Mouse (Mus musculus) stomach, embryonic 14.5 days (tissue): ENCODE data around the gene Hace1. TPM values are rescaled to one million over a fixed set of nuclear protein-coding genes. Genes with fewer than 3 reads are reported as not detected.

Experiments
- ATAC-seq: fragments of 200-750 bp; cut with Nextera tagmentation; 2 replicates; pipeline ENCODE4 v1.8.0; 2017; ENCODE audit warnings: low read depth, moderate TSS enrichment; ENCODE audit not compliant: insufficient number of reproducible peaks, insufficient read depth, low FRiP score
- H3K27ac ChIP-seq: fragments of 300-500 bp; sonication (generic); 2 replicates; pipeline ENCODE4 v1.5.1; 2014; ENCODE audit warnings: mild to moderate bottlenecking, low read length, moderate library complexity, mixed read lengths
- H3K27me3 ChIP-seq: fragments of 300-500 bp; sonication (generic); 2 replicates; pipeline ENCODE4 v1.6.1; 2014; ENCODE audit warnings: low read length, control low read depth, mixed read lengths; ENCODE audit not compliant: control insufficient read depth, insufficient read depth
- H3K36me3 ChIP-seq: fragments of 300-500 bp; sonication (generic); 2 replicates; pipeline ENCODE4 v1.6.1; 2014; ENCODE audit warnings: mild to moderate bottlenecking, control low read depth, low read length, moderate library complexity, mixed read lengths; ENCODE audit not compliant: control insufficient read depth, insufficient read depth
- H3K4me1 ChIP-seq: fragments of 300-500 bp; sonication (generic); 2 replicates; pipeline ENCODE4 v1.6.1; 2014; ENCODE audit warnings: low read length, control low read depth, mixed read lengths; ENCODE audit not compliant: control insufficient read depth, insufficient read depth
- H3K4me2 ChIP-seq: fragments of 300-500 bp; sonication (generic); replicated peaks from 2 replicates; pipeline ENCODE4 v1.6.1; 2014; ENCODE audit warnings: low read depth, low read length, control low read depth
- H3K4me3 ChIP-seq: fragments of 300-500 bp; sonication (generic); 2 replicates; pipeline ENCODE4 v1.5.1; 2014; ENCODE audit warnings: low read depth, low read length, control low read depth
- H3K9ac ChIP-seq: fragments of 300-500 bp; sonication (generic); replicated peaks from 2 replicates; pipeline ENCODE4 v1.6.1; 2014; ENCODE audit warnings: low read depth, mild to moderate bottlenecking, control low read depth, low read length, moderate library complexity, mixed read lengths
- H3K9me3 ChIP-seq: fragments of 300-500 bp; sonication (generic); 2 replicates; pipeline ENCODE4 v1.6.1; 2016; ENCODE audit warnings: low read depth, low read length, control low read depth; ENCODE audit not compliant: control insufficient read depth
- WGBS: fragments of 180-500 bp; shearing (Covaris S2); extraction: QIAGEN DNeasy Blood & Tissue Kit; methylation state at CpG from one replicate; pipeline ENCODE4 v1.1.7; 2014; 5-methylcytosine and 5-hydroxymethylcytosine counted together
- polyA plus RNA-seq: library from polyadenylated mRNA; unstranded; fragments of >200 nt; fragmentation: Nextera tagmentation; extraction: Ambion mirVana; gene quantifications from 2 replicates; pipeline ENCODE4 v1.2.1, GENCODE M21; 2014

The Hace1 gene
- polyA plus RNA-seq, 1 experiment from 2014 or later: 18.6 TPM

GRCm38 (mm10) chr10:45605853-45606252 lies 28.2 kb downstream of the Hace1 start:
- no peak overlapping the region for H3K27ac ChIP-seq
- WGBS: 79% methylated on average over 3 of the region's 3 CpGs
- H3K9ac ChIP-seq: no peak overlapping the region
- no peaks in the 10 kb centered on the region for H3K9me3 ChIP-seq
- no peak for ATAC-seq
- H3K4me1 ChIP-seq: no peaks in the 10 kb centered on the region
- no peak overlapping the region for H3K4me2 ChIP-seq
- peaks cover 6% of the 10 kb centered on the region; the same call in 1 of the 2 replicates for H3K36me3 ChIP-seq
- H3K4me3 ChIP-seq: no peak overlapping the region
- H3K27me3 ChIP-seq: no peaks in the 10 kb centered on the region

GRCm38 (mm10) chr10:45610727-45611126 lies 33.1 kb downstream of the Hace1 start:
- Histone ChIP-seq H3K27ac (no peak overlapping the region), H3K4me1 (no peaks in the 10 kb centered on the region), H3K4me2 (no peak overlapping the region), H3K9ac (no peak overlapping the region), H3K9me3 (no peaks in the 10 kb centered on the region), H3K27me3 (no peaks in the 10 kb centered on the region), H3K36me3 (peaks cover 6% of the 10 kb centered on the region; the same call in 1 of the 2 replicates), H3K4me3 (no peak overlapping the region)
- 89% methylated on average over 1 of the region's 1 CpGs for WGBS
- ATAC-seq: no peak

- no peaks in the 10 kb centered on the region for H3K27me3 ChIP-seq
- H3K9ac ChIP-seq: no peak overlapping the region
- H3K4me1 ChIP-seq: no peaks in the 10 kb centered on the region
- H3K27ac ChIP-seq: no peak overlapping the region
- H3K4me2 ChIP-seq: no peak overlapping the region
- no peaks in the 10 kb centered on the region; the same call in 1 of the 2 replicates for H3K36me3 ChIP-seq
- no peaks in the 10 kb centered on the region for H3K9me3 ChIP-seq
- WGBS: 93% methylated on average over 5 of the region's 5 CpGs
- no peak overlapping the region for H3K4me3 ChIP-seq
- ATAC-seq: no peak
These were observed 38.4 kb downstream of the Hace1 start for GRCm38 (mm10) chr10:45616012-45616411.

- no peak overlapping the region for H3K4me3 ChIP-seq
These were observed 41.4 kb downstream of the Hace1 start for GRCm38 (mm10) chr10:45619039-45619438.

GRCm38 (mm10) chr10:45631995-45632394 lies 54.4 kb downstream of the Hace1 start:
- Histone ChIP-seq H3K4me3 (no peak overlapping the region), H3K9ac (no peak overlapping the region), H3K4me1 (no peaks in the 10 kb centered on the region), H3K27ac (no peak overlapping the region), H3K9me3 (no peaks in the 10 kb centered on the region), H3K4me2 (no peak overlapping the region), H3K36me3 (no peaks in the 10 kb centered on the region), H3K27me3 (no peaks in the 10 kb centered on the region)
- 91% methylated on average over 3 of the region's 3 CpGs for WGBS
- no peak for ATAC-seq

More at GRCm38 (mm10) chr10:45619039-45619438, 41.4 kb downstream of the Hace1 start:
- Histone ChIP-seq H3K4me2 (no peak overlapping the region), H3K36me3 (no peaks in the 10 kb centered on the region; the same call in 1 of the 2 replicates), H3K27ac (no peak overlapping the region), H3K9ac (no peak overlapping the region), H3K4me1 (no peaks in the 10 kb centered on the region), H3K9me3 (no peaks in the 10 kb centered on the region), H3K27me3 (no peaks in the 10 kb centered on the region)
- no peak for ATAC-seq
- WGBS: 78% methylated on average over 3 of the region's 3 CpGs

GRCm38 (mm10) chr10:45632641-45633040 lies 55.0 kb downstream of the Hace1 start:
- H3K9me3 ChIP-seq: no peaks in the 10 kb centered on the region
- H3K27ac ChIP-seq: no peak overlapping the region
- H3K36me3 ChIP-seq: no peaks in the 10 kb centered on the region
- H3K4me1 ChIP-seq: no peaks in the 10 kb centered on the region
- no peak overlapping the region for H3K4me3 ChIP-seq
- H3K4me2 ChIP-seq: no peak overlapping the region
- 91% methylated on average over 10 of the region's 10 CpGs for WGBS
- ATAC-seq: no peak
- no peak overlapping the region for H3K9ac ChIP-seq
- no peaks in the 10 kb centered on the region for H3K27me3 ChIP-seq

- WGBS: 83% methylated on average over 3 of the region's 3 CpGs
- Histone ChIP-seq H3K9me3 (no peaks in the 10 kb centered on the region), H3K4me2 (no peak overlapping the region), H3K9ac (no peak overlapping the region), H3K4me3 (no peak overlapping the region), H3K4me1 (no peaks in the 10 kb centered on the region), H3K36me3 (no peaks in the 10 kb centered on the region), H3K27me3 (no peaks in the 10 kb centered on the region), H3K27ac (no peak overlapping the region)
- no peak for ATAC-seq
These were observed 57.6 kb downstream of the Hace1 start for GRCm38 (mm10) chr10:45635201-45635600.

- Histone ChIP-seq H3K27me3 (no peaks in the 10 kb centered on the region), H3K9me3 (no peaks in the 10 kb centered on the region), H3K36me3 (no peaks in the 10 kb centered on the region), H3K4me3 (no peak overlapping the region), H3K4me1 (no peaks in the 10 kb centered on the region), H3K9ac (no peak overlapping the region), H3K27ac (no peak overlapping the region), H3K4me2 (no peak overlapping the region)
- no peak for ATAC-seq
These were observed 62.1 kb downstream of the Hace1 start for GRCm38 (mm10) chr10:45639762-45640161.

- H3K4me3 ChIP-seq: no peak overlapping the region
- H3K27ac ChIP-seq: no peak overlapping the region
- no peak for ATAC-seq
- H3K4me1 ChIP-seq: no peaks in the 10 kb centered on the region
- H3K27me3 ChIP-seq: no peaks in the 10 kb centered on the region
- H3K4me2 ChIP-seq: no peak overlapping the region
- WGBS: 98% methylated on average over 2 of the region's 2 CpGs
- H3K36me3 ChIP-seq: no peaks in the 10 kb centered on the region
- no peak overlapping the region for H3K9ac ChIP-seq
- H3K9me3 ChIP-seq: no peaks in the 10 kb centered on the region
These were observed 76.4 kb downstream of the Hace1 start for GRCm38 (mm10) chr10:45654026-45654425.
